Mouse (Mus musculus) brain, embryonic 18.5 days (tissue): ENCODE results near the gene Ddx39.

Source experiments
- DNase-seq: peaks from one replicate; pipeline ENCODE4 v3.0.0-alpha.2; 2012; ENCODE audit warnings: low read depth, low spot score

Ddx39 gene

GRCm38 (mm10) chr8:83737346-83737745, 22.4 kb downstream of the Ddx39 start:
- DNase-seq, result no peak

- no peak for DNase-seq
These were observed 23.0 kb downstream of the Ddx39 start for GRCm38 (mm10) chr8:83737852-83738562.

- DNase-seq, result no peak
These were observed 24.2 kb downstream of the Ddx39 start for GRCm38 (mm10) chr8:83738949-83739710.

GRCm38 (mm10) chr8:83739711-83740468, 24.9 kb downstream of the Ddx39 start:
- DNase-seq, result no peak

GRCm38 (mm10) chr8:83740586-83740975, 25.6 kb downstream of the Ddx39 start:
- no peak for DNase-seq

- no peak for DNase-seq
These were observed 26.2 kb downstream of the Ddx39 start, which contains the start of gene Adgre5 for GRCm38 (mm10) chr8:83740976-83741741. TSS of gene Adgre5 (minus strand) at chr8:83741326.

- DNase-seq, result no peak
These were observed 27.1 kb downstream of the Ddx39 start for GRCm38 (mm10) chr8:83741849-83742655.

- no peak for DNase-seq
These were observed 28.0 kb downstream of the Ddx39 start for GRCm38 (mm10) chr8:83742968-83743367.

GRCm38 (mm10) chr8:83744070-83744469, 29.1 kb downstream of the Ddx39 start:
- DNase-seq, result no peak

GRCm38 (mm10) chr8:83747661-83748346, 32.8 kb downstream of the Ddx39 start:
- no peak for DNase-seq

GRCm38 (mm10) chr8:83748708-83749107, 33.7 kb downstream of the Ddx39 start:
- no peak for DNase-seq

GRCm38 (mm10) chr8:83749265-83749664, 34.3 kb downstream of the Ddx39 start:
- no peak for DNase-seq

GRCm38 (mm10) chr8:83754149-83754548, 39.2 kb downstream of the Ddx39 start:
- DNase-seq, result no peak

- no peak for DNase-seq
These were observed 41.3 kb downstream of the Ddx39 start for GRCm38 (mm10) chr8:83756273-83756672.

GRCm38 (mm10) chr8:83757084-83757607, 42.2 kb downstream of the Ddx39 start:
- DNase-seq, result no peak

- no peak for DNase-seq
These were observed 43.3 kb downstream of the Ddx39 start for GRCm38 (mm10) chr8:83758298-83758697.

- DNase-seq, result no peak
These were observed 44.3 kb downstream of the Ddx39 start for GRCm38 (mm10) chr8:83759231-83759759.

- no peak for DNase-seq
These were observed 49.1 kb downstream of the Ddx39 start for GRCm38 (mm10) chr8:83764116-83764515.

GRCm38 (mm10) chr8:83764717-83765116, 49.7 kb downstream of the Ddx39 start:
- no peak for DNase-seq

GRCm38 (mm10) chr8:83765663-83766062, 50.7 kb downstream of the Ddx39 start:
- no peak for DNase-seq
